Mouse (Mus musculus) embryonic fibroblast, embryonic 13.5 days (primary cell): Measurements from ENCODE around the gene Rhox2f. TPM values are rescaled to one million over a fixed set of nuclear protein-coding genes. Genes with fewer than 3 reads are reported as not detected.
"Not testable (repeated sequence)": the region's sequence is repeated elsewhere in the genome, so short reads cannot be mapped to it uniquely, and the experiment has no call there.

ENCODE experiments used
- H3K27ac ChIP-seq: 2 replicates; pipeline ENCODE4 v1.5.1; 2012; ENCODE audit warnings: low read length, control low read depth, inconsistent platforms; ENCODE audit not compliant: insufficient read depth
- H3K4me1 ChIP-seq: 2 replicates; pipeline ENCODE4 v1.6.1; 2011; ENCODE audit warnings: low read length; ENCODE audit not compliant: control insufficient read depth, insufficient read depth
- H3K4me3 ChIP-seq: 2 replicates; pipeline ENCODE4 v1.5.1; 2011; ENCODE audit warnings: mild to moderate bottlenecking, control low read depth, low read length; ENCODE audit not compliant: insufficient read depth
- polyA plus RNA-seq: library from polyadenylated mRNA; stranded (reverse); fragments of >200 nt; gene quantifications from 2 replicates; pipeline ENCODE4 v1.2.4, GENCODE M21; 2011; ENCODE audit warnings: low read depth; ENCODE audit not compliant: missing spikeins, insufficient read length

The Rhox2f gene
- not detected in 2 replicates for polyA plus RNA-seq

GRCm38 (mm10) chrX:37571105-37571504, at the start of gene Rhox2f:
Rhox2f (plus strand) TSS chrX:37571405.
- not testable (repeated sequence) for H3K27ac ChIP-seq, H3K4me3 ChIP-seq

GRCm38 (mm10) chrX:37530152-37530551, 41.1 kb upstream of the Rhox2f start, which contains the start of gene Rhox2e:
Rhox2e (plus strand) TSS chrX:37530452.
- H3K4me1 ChIP-seq, H3K4me3 ChIP-seq, H3K27ac ChIP-seq: not testable (repeated sequence)

More at GRCm38 (mm10) chrX:37571105-37571504, at the start of gene Rhox2f:
- H3K4me1 ChIP-seq = not testable (repeated sequence)

GRCm38 (mm10) chrX:37541719-37542118, 29.5 kb upstream of the Rhox2f start, which contains the start of gene Rhox3e:
Rhox3e (plus strand) TSS chrX:37542019.
- not testable (repeated sequence) for H3K4me3 ChIP-seq, H3K27ac ChIP-seq, H3K4me1 ChIP-seq

GRCm38 (mm10) chrX:37557112-37557511, 14.1 kb upstream of the Rhox2f start, which contains the start of gene Rhox4e:
Rhox4e (plus strand) TSS chrX:37557412.
- H3K4me3 ChIP-seq, H3K4me1 ChIP-seq, H3K27ac ChIP-seq: not testable (repeated sequence)

GRCm38 (mm10) chrX:37572638-37573037, 1.4 kb downstream of the Rhox2f start:
- H3K4me3 ChIP-seq, H3K27ac ChIP-seq, H3K4me1 ChIP-seq: not testable (repeated sequence)

- H3K4me3 ChIP-seq, H3K27ac ChIP-seq, H3K4me1 ChIP-seq: not testable (repeated sequence)
These were observed 9.5 kb downstream of the Rhox2f start, which contains the start of gene Rhox3f for GRCm38 (mm10) chrX:37580692-37581091. Rhox3f (plus strand) TSS chrX:37580992.

- not testable (repeated sequence) for H3K4me1 ChIP-seq, H3K27ac ChIP-seq, H3K4me3 ChIP-seq
These were observed 36.4 kb downstream of the Rhox2f start, which contains the start of gene Rhox4f for GRCm38 (mm10) chrX:37607604-37608003. Rhox4f (minus strand) TSS chrX:37607704.

Other genes starting within 250 kb of the Rhox2f start
- not detected in 2 replicates for gene Rhox3a2, start 191.4 kb upstream of the Rhox2f start, polyA plus RNA-seq
- not detected in 2 replicates for gene Rhox4a2, start 180.6 kb upstream of the Rhox2f start, polyA plus RNA-seq
- not detected in 2 replicates for gene Rhox2b, start 159.3 kb upstream of the Rhox2f start, polyA plus RNA-seq
- not detected in 2 replicates for gene Rhox4b, start 138.9 kb upstream of the Rhox2f start, polyA plus RNA-seq
- not detected in 2 replicates for gene Rhox2c, start 117.7 kb upstream of the Rhox2f start, polyA plus RNA-seq
- not detected in 2 replicates for gene Rhox3c, start 112.8 kb upstream of the Rhox2f start, polyA plus RNA-seq
- not detected in 2 replicates for gene Rhox4c, start 91.1 kb upstream of the Rhox2f start, polyA plus RNA-seq
- gene Rhox2d, start 78.0 kb upstream of the Rhox2f start, polyA plus RNA-seq = not detected in 2 replicates
- not detected in 2 replicates for gene Rhox4d, start 57.0 kb upstream of the Rhox2f start, polyA plus RNA-seq
- not detected in 2 replicates for gene Rhox2e, start 41.0 kb upstream of the Rhox2f start, polyA plus RNA-seq
- gene Rhox3e, start 29.4 kb upstream of the Rhox2f start, polyA plus RNA-seq = not detected in 2 replicates
- not detected in 2 replicates for gene Rhox4e, start 14.0 kb upstream of the Rhox2f start, polyA plus RNA-seq
- not detected in 2 replicates for gene Rhox3f, start 9.6 kb downstream of the Rhox2f start, polyA plus RNA-seq
- gene Rhox4f, start 36.3 kb downstream of the Rhox2f start, polyA plus RNA-seq = not detected in 2 replicates
- gene Rhox3g, start 57.2 kb downstream of the Rhox2f start, polyA plus RNA-seq = not detected in 2 replicates
- gene Rhox2g, start 72.1 kb downstream of the Rhox2f start, polyA plus RNA-seq = not detected in 2 replicates
- not detected in 2 replicates for gene Rhox4g, start 79.9 kb downstream of the Rhox2f start, polyA plus RNA-seq
- not detected in 2 replicates for gene Rhox3h, start 97.4 kb downstream of the Rhox2f start, polyA plus RNA-seq
- gene Rhox2h, start 101.9 kb downstream of the Rhox2f start, polyA plus RNA-seq = not detected in 2 replicates
- gene Rhox5, start 233.4 kb downstream of the Rhox2f start, polyA plus RNA-seq = not detected in 2 replicates